Mouse (Mus musculus): ENCODE data around the gene Asprv1. TPM values are rescaled to one million over a fixed set of nuclear protein-coding genes. Genes with fewer than 3 reads are reported as not detected.

Gene Asprv1
- total RNA-seq, 1 experiment: 0.71 TPM

DNA sequence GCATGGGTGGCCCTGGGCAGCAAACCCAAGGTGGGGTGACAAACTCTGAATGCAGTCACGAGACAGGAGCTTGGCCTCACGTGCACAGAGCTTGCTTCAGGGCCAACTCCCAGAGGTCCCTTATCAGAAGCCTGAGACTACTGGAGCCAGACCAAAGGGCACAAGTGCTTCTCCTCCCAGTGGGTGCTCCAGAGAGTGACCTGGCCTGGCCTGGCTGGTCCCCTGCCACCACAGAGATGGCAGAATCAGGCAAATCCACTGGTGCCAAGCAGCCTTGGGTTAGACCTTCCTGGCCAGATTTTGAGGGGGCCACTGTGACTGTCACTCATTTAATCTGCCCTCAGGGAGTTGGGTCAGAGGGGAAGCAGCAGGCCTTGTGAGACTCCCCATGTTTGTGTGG is 8.5 kb downstream of the Asprv1 start:
- TF ChIP-seq ZC3H11A (IDR thresholded peaks at IDR 0.05; ENCODE audit: borderline replicate concordance, low read depth, low read length) (no peak), MAFK (IDR thresholded peaks at IDR 0.05; ENCODE audit: insufficient read depth, low read depth, low read length) (no peak), HCFC1 (IDR thresholded peaks at IDR 0.05; ENCODE audit: borderline replicate concordance, insufficient read depth, low read length) (no peak), CHD2 (IDR thresholded peaks at IDR 0.05; ENCODE audit: low read depth, low read length) (no peak), ZNF384 (IDR thresholded peaks at IDR 0.05; ENCODE audit: low read depth, low read length) (no peak)
- DNase-seq (ENCODE audit: low read depth, low spot score): no peak
- Histone ChIP-seq H3K4me3 (ENCODE audit: insufficient read depth in 1 of 2, low read depth in 1 of 2, low read length in 2 of 2, poor library complexity in 1 of 2, severe bottlenecking in 1 of 2) (no peak overlapping the region), H3K27ac (ENCODE audit: insufficient read depth, low read depth, low read length, poor library complexity, severe bottlenecking) (no peak overlapping the region), H3K36me3 (ENCODE audit: control insufficient read depth, insufficient read depth, low read length, poor library complexity, severe bottlenecking) (no peaks in the 10 kb centered on the region), H3K9me3 (ENCODE audit: control insufficient read depth, insufficient read depth, low read depth, low read length) (no peaks in the 10 kb centered on the region), H3K4me1 (ENCODE audit: control insufficient read depth in 2 of 2, insufficient read depth in 2 of 2, low read length in 2 of 2, poor library complexity in 1 of 2) (peaks cover 2 to 4% of the 10 kb centered on the region in 2 experiments; a peak in 1 of 4 replicates), H3K9ac (ENCODE audit: insufficient read depth, low read depth, low read length, poor library complexity, severe bottlenecking) (no peak overlapping the region)
- in situ Hi-C loops (cut with MboI; ENCODE audit: low sequenced_read_pairs in 2 of 2, unreplicated experiment in 2 of 2): no loop called here

DNA sequence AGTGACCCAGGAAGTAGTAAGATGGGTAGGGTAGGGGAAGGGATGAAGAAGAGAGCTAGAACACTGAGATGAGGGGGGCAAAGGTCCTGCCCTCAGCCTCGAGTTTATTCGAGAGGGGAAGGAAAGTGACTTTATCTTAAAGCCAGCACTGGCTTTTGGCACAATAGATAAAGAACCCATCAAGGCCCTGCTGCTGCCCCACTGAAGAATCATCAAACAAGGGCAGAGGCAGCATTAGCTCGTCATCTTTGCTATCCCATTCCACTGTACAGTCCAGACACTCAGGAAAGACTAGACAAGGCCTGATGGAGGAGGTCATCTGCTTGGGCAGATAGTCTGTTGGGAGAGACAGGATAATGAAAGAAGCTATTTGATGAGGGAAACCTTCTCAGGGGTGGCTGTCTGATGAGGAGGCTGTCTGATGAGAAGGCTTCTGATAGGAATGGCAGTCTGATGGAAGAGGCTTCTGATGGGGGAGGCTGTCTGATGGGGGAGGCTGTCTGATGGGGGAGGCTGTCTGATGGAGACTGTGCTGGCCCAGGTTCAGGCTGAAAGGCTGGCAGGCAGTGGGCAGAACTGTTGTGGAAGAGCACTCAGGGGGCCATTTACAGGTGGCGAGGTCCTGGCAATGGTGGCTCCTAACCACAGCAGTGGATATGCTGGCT is 9.3 kb downstream of the Asprv1 start:
- no peak overlapping the region for H3K4me3 ChIP-seq (ENCODE audit: insufficient read depth in 1 of 2, low read depth in 1 of 2, low read length in 2 of 2, poor library complexity in 1 of 2, severe bottlenecking in 1 of 2)
- in situ Hi-C loops (cut with MboI; ENCODE audit: low sequenced_read_pairs in 2 of 2, unreplicated experiment in 2 of 2): no loop called here
- no peak for TF ChIP-seq MAFK (IDR thresholded peaks at IDR 0.05; ENCODE audit: insufficient read depth, low read depth, low read length)
- H3K4me1 ChIP-seq (ENCODE audit: control insufficient read depth in 2 of 2, insufficient read depth in 2 of 2, low read length in 2 of 2, poor library complexity in 1 of 2): peaks cover 2 to 4% of the 10 kb centered on the region in 2 experiments; a peak in 1 of 4 replicates
- H3K27ac ChIP-seq (ENCODE audit: insufficient read depth, low read depth, low read length, poor library complexity, severe bottlenecking): no peak overlapping the region
- no peaks in the 10 kb centered on the region for H3K9me3 ChIP-seq (ENCODE audit: control insufficient read depth, insufficient read depth, low read depth, low read length)
- H3K9ac ChIP-seq (ENCODE audit: insufficient read depth, low read depth, low read length, poor library complexity, severe bottlenecking): no peak overlapping the region
- no peaks in the 10 kb centered on the region for H3K36me3 ChIP-seq (ENCODE audit: control insufficient read depth, insufficient read depth, low read length, poor library complexity, severe bottlenecking)
- no peak for DNase-seq (ENCODE audit: low read depth, low spot score)

DNA sequence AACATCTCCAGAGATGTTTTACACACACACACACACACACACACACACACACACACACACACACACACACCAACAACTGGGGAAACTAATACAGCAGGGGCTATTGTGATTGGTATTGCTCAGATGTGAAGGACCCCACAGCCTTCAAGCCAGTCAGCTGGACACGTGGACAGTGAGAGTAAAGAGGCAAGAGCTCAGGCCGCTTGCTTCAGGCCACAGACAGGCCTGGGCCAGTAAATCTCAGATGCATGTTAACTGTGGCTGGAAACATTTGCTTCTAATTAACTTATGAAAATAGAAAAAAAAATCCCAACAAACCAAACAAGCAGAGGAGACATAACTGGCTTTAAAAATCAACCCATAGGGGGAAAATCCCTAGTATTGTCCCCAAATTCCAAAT is 9.9 kb downstream of the Asprv1 start:
- no peak overlapping the region for H3K9ac ChIP-seq (ENCODE audit: insufficient read depth, low read depth, low read length, poor library complexity, severe bottlenecking)
- H3K27ac ChIP-seq (ENCODE audit: insufficient read depth, low read depth, low read length, poor library complexity, severe bottlenecking): no peak overlapping the region
- peaks cover 2 to 4% of the 10 kb centered on the region in 2 experiments; a peak in 1 of 4 replicates for H3K4me1 ChIP-seq (ENCODE audit: control insufficient read depth in 2 of 2, insufficient read depth in 2 of 2, low read length in 2 of 2, poor library complexity in 1 of 2)
- no peak for TF ChIP-seq ZC3H11A (IDR thresholded peaks at IDR 0.05; ENCODE audit: borderline replicate concordance, low read depth, low read length)
- no peak for TF ChIP-seq ZNF384 (IDR thresholded peaks at IDR 0.05; ENCODE audit: low read depth, low read length)
- no peak overlapping the region for H3K4me3 ChIP-seq (ENCODE audit: insufficient read depth in 1 of 2, low read depth in 1 of 2, low read length in 2 of 2, poor library complexity in 1 of 2, severe bottlenecking in 1 of 2)
- H3K9me3 ChIP-seq (ENCODE audit: control insufficient read depth, insufficient read depth, low read depth, low read length): no peaks in the 10 kb centered on the region
- H3K36me3 ChIP-seq (ENCODE audit: control insufficient read depth, insufficient read depth, low read length, poor library complexity, severe bottlenecking): no peaks in the 10 kb centered on the region
- no peak for DNase-seq (ENCODE audit: low read depth, low spot score)
- in situ Hi-C loops (cut with MboI; ENCODE audit: low sequenced_read_pairs in 2 of 2, unreplicated experiment in 2 of 2): no loop called here

DNA sequence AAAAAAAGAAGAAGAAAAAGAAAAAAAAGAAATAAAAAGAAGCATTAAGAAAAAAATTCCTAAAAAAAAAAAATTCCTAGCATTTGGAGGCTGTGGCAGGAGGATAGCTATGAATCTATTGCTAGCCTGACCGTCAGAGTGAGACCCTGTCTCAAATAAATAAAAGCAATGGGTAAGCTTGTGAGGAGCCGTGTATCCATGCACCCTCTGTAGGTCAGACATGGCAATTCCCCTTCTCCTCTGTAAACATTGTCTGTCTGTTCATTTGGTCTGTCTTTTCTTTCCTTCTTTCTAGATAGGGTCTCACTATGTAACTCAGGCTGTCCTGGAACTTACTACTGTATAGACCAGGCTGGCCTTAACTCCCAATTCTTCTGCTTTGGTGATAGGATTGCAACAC is 10.5 kb downstream of the Asprv1 start:
- H3K9ac ChIP-seq (ENCODE audit: insufficient read depth, low read depth, low read length, poor library complexity, severe bottlenecking): no peak overlapping the region
- H3K36me3 ChIP-seq (ENCODE audit: control insufficient read depth, insufficient read depth, low read length, poor library complexity, severe bottlenecking): no peaks in the 10 kb centered on the region
- no peak for TF ChIP-seq ZC3H11A (IDR thresholded peaks at IDR 0.05; ENCODE audit: borderline replicate concordance, low read depth, low read length)
- no peak for TF ChIP-seq HCFC1 (IDR thresholded peaks at IDR 0.05; ENCODE audit: borderline replicate concordance, insufficient read depth, low read length)
- TF ChIP-seq CHD2 (IDR thresholded peaks at IDR 0.05; ENCODE audit: low read depth, low read length): no peak
- TF ChIP-seq ZNF384 (IDR thresholded peaks at IDR 0.05; ENCODE audit: low read depth, low read length): no peak
- no peak for TF ChIP-seq MAFK (IDR thresholded peaks at IDR 0.05; ENCODE audit: insufficient read depth, low read depth, low read length)
- no peak for DNase-seq (ENCODE audit: low read depth, low spot score)
- in situ Hi-C loops (cut with MboI; ENCODE audit: low sequenced_read_pairs in 2 of 2, unreplicated experiment in 2 of 2): no loop called here
- H3K4me3 ChIP-seq (ENCODE audit: insufficient read depth in 1 of 2, low read depth in 1 of 2, low read length in 2 of 2, poor library complexity in 1 of 2, severe bottlenecking in 1 of 2): no peak overlapping the region
- H3K27ac ChIP-seq (ENCODE audit: insufficient read depth, low read depth, low read length, poor library complexity, severe bottlenecking): no peak overlapping the region
- no peaks in the 10 kb centered on the region for H3K9me3 ChIP-seq (ENCODE audit: control insufficient read depth, insufficient read depth, low read depth, low read length)
- peaks cover 2 to 4% of the 10 kb centered on the region in 2 experiments; a peak in 1 of 4 replicates for H3K4me1 ChIP-seq (ENCODE audit: control insufficient read depth in 2 of 2, insufficient read depth in 2 of 2, low read length in 2 of 2, poor library complexity in 1 of 2)

All from ES-E14 (cell line).